Comparison of ENCODE assay signal across 8 mouse cellular contexts in the genomic region with DNA sequence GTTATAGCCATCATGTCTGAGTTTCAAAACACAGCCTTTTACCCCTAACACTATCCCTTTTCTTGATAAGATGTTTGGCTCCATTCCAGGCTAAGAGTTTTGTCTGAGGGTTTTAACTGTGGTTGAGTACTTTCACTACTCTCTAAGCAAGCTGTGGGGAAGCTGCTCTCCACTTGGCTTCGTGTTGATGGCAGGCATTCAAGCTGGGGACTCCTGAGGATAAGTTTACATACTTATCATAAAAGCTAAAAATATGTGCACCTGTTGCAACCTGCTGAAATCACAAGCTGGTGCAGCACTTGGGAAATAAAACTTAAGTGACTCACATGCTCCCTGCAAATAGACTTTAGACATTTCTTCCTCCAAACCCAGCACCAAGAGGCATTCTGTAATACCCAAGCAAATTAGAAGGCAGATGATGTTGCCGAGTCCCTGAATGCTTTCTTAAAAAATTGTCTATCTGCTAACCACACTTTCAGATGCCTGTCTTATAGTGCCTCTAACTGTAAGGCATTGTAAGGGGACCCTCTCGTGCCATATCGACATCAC.
DNase-seq lines count a peak whose midpoint lies in the region.
"Had no signal": no experiment of that assay in that cellular context is flagged by ENCODE, and none has a peak within 500 bp of the region (broad histone marks: within the 10 kb centered on the region; RNA-seq: fewer than 3 reads in every experiment).

No protein-coding gene starts in this region.

- peak; percentile 11 for DNase-seq in layer of hippocampus, adult 9-11 months
- DNase-seq in layer of hippocampus, adult 18-20 months (ENCODE audit: low spot score in 2 of 2): no peak
- peak; percentile 45 to 77 for DNase-seq in gastrocnemius, adult 8-10 months (ENCODE audit: low spot score in 2 of 2)
- DNase-seq in left cerebral cortex, adult 9 months (ENCODE audit: low spot score in 2 of 2): peak; percentile 35 to 47
- peak; percentile 64 to 68 for DNase-seq in right cerebral cortex, postnatal 10 days (ENCODE audit: low spot score in 2 of 2)
- no peak for DNase-seq in spleen, postnatal 10 days (ENCODE audit: low spot score in 2 of 2)
- no peak for DNase-seq in liver
- DNase-seq: liver, embryonic 13.5 days had no signal

Comparison
In these comparisons a context has a peak if more than half of its experiments do, and no peak if none do; other contexts are left out.
1. DNase-seq: peak in layer of hippocampus, adult 9-11 months (single experiment), gastrocnemius, adult 8-10 months (2 of 2), left cerebral cortex, adult 9 months (2 of 2) and right cerebral cortex, postnatal 10 days (2 of 2); none in layer of hippocampus, adult 18-20 months (0 of 2), spleen, postnatal 10 days (0 of 2) and liver (single experiment).